Mouse (Mus musculus): ENCODE results near the gene Sar1a. TPM values are rescaled to one million over a fixed set of nuclear protein-coding genes. Genes with fewer than 3 reads are reported as not detected.

Gene Sar1a
- total RNA-seq, 2 experiments from 2014 or later: 133 to 136 TPM

DNA sequence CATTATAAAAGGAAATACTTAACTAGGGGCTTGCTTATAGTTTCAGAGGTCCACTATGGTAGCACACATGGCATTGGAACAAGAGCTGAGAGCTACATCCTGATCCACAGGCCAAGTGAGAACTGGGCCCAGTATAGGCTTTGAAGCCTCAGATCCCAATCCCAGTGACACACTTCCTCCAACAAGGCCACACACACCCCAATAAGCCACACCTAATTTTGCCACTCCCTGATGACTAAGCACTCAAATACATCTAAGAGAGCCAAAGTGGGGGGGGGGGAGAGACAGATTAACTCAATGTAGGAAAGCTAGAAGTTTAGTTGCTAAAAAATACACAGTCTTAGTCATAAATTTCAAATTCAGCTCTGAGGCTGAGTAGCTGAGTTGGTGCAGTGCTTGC, 10.2 kb upstream of the Sar1a start:
- intact Hi-C loops (cut with DNase I): no loop called here
- no peak for DNase-seq (ENCODE audit: extremely low spot score in 1 of 2, low spot score in 2 of 2)

DNA sequence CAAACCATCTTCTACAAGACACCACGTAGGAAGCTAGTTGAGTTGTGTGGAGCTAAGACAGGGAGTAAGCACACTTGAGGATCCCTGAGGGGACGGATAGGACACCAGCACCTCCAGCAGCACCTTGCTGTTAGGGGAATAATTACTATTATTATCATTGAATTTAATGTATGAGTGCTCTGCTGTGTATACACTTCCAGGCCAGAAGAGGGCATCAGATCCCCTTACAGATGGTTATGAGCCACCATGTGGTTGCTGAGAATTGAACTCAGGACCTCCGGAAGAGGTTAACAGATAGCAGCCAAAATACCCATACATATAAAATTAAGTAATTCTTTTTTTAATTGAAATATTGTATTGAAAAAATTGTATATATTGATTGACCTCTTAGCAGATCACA, 9.3 kb upstream of the Sar1a start:
- no peak for DNase-seq (ENCODE audit: extremely low spot score in 1 of 2, low spot score in 2 of 2)
- intact Hi-C loops (cut with DNase I): no loop called here

GRCm38 (mm10) chr10:61675935-61676334, 4.2 kb upstream of the Sar1a start:
- DNase-seq (ENCODE audit: extremely low spot score in 1 of 2, low spot score in 2 of 2): no peak
- intact Hi-C loops (cut with DNase I): no loop called here

DNA sequence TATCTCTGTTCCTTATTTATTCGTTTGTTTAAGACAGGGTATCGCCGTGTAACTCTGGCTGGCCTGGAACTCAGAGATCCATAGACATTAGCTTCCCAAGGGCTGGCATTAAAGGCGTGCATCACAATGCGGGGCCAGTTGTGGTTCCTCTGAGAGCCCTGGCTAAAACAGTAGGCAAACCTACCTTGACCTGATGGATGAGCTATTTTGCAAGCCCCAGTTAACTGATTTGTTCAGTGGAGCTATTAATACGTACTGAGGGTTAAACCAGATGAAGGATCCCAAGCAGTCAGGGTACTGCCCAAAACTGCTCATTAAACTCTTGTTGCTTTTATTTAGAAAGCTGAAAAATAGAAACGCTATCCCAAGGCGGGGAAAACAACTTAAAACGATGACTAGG, 554 bp upstream of the Sar1a start:
- intact Hi-C loops (cut with DNase I): no loop called here
- DNase-seq (ENCODE audit: extremely low spot score in 1 of 2, low spot score in 2 of 2): no peak

GRCm38 (mm10) chr10:61689405-61689804, 9.3 kb downstream of the Sar1a start:
- intact Hi-C loops (cut with DNase I): no loop called here

GRCm38 (mm10) chr10:61693563-61693962, 13.5 kb downstream of the Sar1a start:
- no peak for DNase-seq (ENCODE audit: extremely low spot score in 1 of 2, low spot score in 2 of 2)
- intact Hi-C loops (cut with DNase I): no loop called here

More at GRCm38 (mm10) chr10:61689405-61689804, 9.3 kb downstream of the Sar1a start:
- DNase-seq (ENCODE audit: extremely low spot score in 1 of 2, low spot score in 2 of 2): no peak

DNA sequence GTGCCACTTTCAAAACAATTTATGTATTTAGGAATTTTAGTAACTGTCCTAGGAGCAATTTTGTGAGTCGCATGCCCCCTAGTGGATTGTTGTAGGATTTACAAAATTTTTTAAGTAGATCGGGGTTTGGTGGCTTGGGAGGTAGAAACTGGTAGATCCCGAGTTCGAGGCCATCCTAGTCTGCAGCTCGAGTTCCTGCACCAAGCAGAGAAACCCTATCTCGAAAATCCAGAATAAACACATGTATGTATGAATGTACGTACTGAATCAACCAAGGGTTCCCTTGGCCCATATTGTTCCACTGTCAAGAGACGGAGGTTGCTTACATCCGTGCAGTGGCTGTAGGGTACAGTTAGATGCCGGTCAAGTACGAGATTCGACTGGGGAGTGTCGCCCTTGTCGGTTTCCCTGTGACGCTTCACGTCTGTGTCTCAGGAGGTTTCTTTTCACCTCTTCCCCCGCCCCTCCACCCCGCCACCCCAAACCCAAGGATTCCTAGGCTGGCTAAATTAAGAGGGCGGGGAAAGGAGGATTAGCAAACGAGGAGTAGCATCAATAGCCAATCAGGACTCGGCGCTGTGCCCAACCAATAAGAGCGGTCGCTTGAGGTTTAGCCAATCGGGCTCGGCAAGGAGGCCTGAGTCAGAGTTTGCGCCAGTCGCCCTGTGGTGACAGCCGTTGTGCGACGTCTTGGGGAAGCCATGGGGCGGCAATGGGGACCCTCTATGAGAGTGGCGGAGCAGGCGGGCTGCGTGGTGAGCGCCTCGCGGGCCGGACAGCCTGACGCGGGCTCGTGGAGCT, 15.0 kb downstream of the Sar1a start, which contains the start of gene Tysnd1:
Tysnd1 (plus strand) TSS at position 645 of the 801 bp plus-strand sequence.
- peak; percentile 99 for DNase-seq (ENCODE audit: extremely low spot score in 1 of 2, low spot score in 2 of 2)
- intact Hi-C loops (cut with DNase I): no loop called here

- peak in 1 of 2 experiments; percentile 51 for DNase-seq (ENCODE audit: extremely low spot score in 1 of 2, low spot score in 2 of 2)
- intact Hi-C loops (cut with DNase I): no loop called here
Measured at GRCm38 (mm10) chr10:61695703-61696559, 15.8 kb downstream of the Sar1a start.

DNA sequence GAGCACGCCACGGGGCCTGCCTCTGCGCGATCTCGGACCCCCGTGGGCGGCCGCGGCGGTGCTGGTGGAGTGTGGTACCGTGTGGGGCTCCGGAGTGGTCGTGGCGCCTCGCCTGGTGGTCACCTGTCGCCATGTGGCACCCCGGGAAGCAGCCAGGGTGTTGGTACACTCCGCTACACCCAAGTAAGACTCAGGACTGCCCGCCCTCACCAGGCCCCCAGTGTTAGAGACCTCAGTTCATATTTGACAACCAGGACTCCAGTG, 16.4 kb downstream of the Sar1a start:
- intact Hi-C loops (cut with DNase I): no loop called here
- DNase-seq (ENCODE audit: extremely low spot score in 1 of 2, low spot score in 2 of 2): no peak

- intact Hi-C loops (cut with DNase I): no loop called here
- DNase-seq (ENCODE audit: extremely low spot score in 1 of 2, low spot score in 2 of 2): no peak
Measured at GRCm38 (mm10) chr10:61697028-61697427, 16.9 kb downstream of the Sar1a start.

DNA sequence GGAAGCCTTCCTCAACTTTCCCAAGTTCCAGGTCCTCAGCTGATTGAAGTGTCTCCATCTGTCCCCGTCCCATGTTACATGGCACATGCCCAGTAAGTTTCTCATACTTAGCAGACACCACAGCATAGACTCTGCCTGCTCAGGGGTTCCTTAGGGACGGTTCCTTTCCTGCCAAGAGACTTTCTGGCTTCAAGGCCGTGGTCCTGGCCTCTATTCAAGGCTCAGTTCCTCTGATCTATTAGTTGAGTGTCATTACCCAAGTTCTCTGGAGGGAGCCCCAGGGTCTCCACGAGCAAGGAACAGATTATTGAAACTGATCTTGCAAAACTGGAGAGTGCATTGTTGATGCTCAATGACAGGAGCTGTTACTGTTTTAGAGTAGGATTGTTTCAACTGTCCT, 24.6 kb downstream of the Sar1a start:
- no peak for DNase-seq (ENCODE audit: extremely low spot score in 1 of 2, low spot score in 2 of 2)
- intact Hi-C loops (cut with DNase I): no loop called here

- intact Hi-C loops (cut with DNase I): no loop called here
- no peak for DNase-seq (ENCODE audit: extremely low spot score in 1 of 2, low spot score in 2 of 2)
Measured at GRCm38 (mm10) chr10:61706412-61707375, 26.6 kb downstream of the Sar1a start.

DNA sequence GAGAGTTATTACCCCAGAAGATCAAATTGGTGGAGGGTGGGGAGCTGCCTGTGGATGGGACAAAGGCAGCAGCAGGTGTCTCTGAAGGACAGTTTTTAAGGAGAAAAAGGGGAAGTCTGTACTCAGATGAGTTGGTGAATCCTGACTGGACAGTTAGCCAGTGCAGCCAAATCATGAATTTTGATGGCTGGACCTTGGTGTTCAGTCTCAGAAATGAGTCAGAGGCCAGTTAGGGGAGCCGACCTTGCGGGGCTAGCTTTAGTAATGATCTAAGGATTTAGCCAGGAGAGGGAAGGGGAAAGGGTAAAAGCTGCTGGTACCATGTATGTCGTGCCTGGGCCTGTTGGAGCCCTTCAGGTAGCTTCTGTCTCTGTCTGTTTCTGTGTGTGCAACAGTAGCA, 33.5 kb downstream of the Sar1a start:
- intact Hi-C loops (cut with DNase I): no loop called here
- DNase-seq (ENCODE audit: extremely low spot score in 1 of 2, low spot score in 2 of 2): no peak

GRCm38 (mm10) chr10:61714146-61714545, 34.0 kb downstream of the Sar1a start:
- DNase-seq (ENCODE audit: extremely low spot score in 1 of 2, low spot score in 2 of 2): no peak
- intact Hi-C loops (cut with DNase I): no loop called here

GRCm38 (mm10) chr10:61714771-61715461, 34.8 kb downstream of the Sar1a start, which contains the start of gene Aifm2:
Aifm2 (plus strand) TSS chr10:61715263.
- intact Hi-C loops (cut with DNase I): no loop called here
- peak in 1 of 2 experiments; percentile 71 for DNase-seq (ENCODE audit: extremely low spot score in 1 of 2, low spot score in 2 of 2)

DNA sequence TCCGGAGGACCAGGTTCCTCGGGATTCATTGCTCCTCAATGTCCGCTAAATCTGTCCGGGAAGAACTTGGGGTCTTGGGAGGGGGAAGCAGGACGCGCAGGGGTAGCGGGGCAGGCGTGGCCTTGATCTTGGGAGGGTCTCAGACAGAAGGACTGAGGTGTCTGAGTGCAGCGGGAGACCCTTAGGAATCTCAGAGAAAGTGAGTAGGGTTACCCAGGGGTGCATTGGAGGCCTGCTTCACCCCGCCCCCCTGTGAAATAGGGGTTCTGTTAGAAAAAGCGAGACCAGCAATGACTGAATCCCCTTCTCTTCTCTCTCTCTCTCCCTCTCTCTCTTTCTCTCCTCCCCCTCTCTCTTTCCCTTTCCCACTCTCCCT, 35.4 kb downstream of the Sar1a start:
- intact Hi-C loops (cut with DNase I): no loop called here
- DNase-seq (ENCODE audit: extremely low spot score in 1 of 2, low spot score in 2 of 2): no peak

- intact Hi-C loops (cut with DNase I): no loop called here
- DNase-seq (ENCODE audit: extremely low spot score in 1 of 2, low spot score in 2 of 2): no peak
Measured at GRCm38 (mm10) chr10:61715996-61716864, 36.1 kb downstream of the Sar1a start.
